Mouse (Mus musculus) lung, adult 2 months (tissue): Measurements from ENCODE around the gene Mettl17.
A peak's percentile ranks its signal among the peaks of the same experiment; 100 is the strongest.

Source experiments
- CTCF ChIP-seq: fragments of 200-500 bp; IDR thresholded peaks from 2 replicates; pipeline ENCODE4 v1.5.1; 2011; ENCODE audit warnings: mild to moderate bottlenecking, low read length, control low read depth; ENCODE audit not compliant: insufficient read depth
- POLR2A ChIP-seq: fragments of 200-500 bp; IDR thresholded peaks from 2 replicates; pipeline ENCODE4 v1.6.1; 2011; ENCODE audit warnings: low read depth, mild to moderate bottlenecking, control low read depth, low read length, borderline replicate concordance; ENCODE audit errors: extremely low read depth

- no peak for TF ChIP-seq CTCF
- TF ChIP-seq POLR2A = 0 out of 2 replicates have a peak, but pooled peaks have one; percentile 6
These were observed 27.9 kb downstream of the Mettl17 start for GRCm38 (mm10) chr14:51912391-51913061.
